Mouse (Mus musculus): ENCODE measurements at regions not wholly inside any gene's neighbourhood (a gene's known extent, or its start where the extent isn't known, plus 50 kb on each side); places are given as distances from the start of the nearest gene placed in this dataset.

DNA sequence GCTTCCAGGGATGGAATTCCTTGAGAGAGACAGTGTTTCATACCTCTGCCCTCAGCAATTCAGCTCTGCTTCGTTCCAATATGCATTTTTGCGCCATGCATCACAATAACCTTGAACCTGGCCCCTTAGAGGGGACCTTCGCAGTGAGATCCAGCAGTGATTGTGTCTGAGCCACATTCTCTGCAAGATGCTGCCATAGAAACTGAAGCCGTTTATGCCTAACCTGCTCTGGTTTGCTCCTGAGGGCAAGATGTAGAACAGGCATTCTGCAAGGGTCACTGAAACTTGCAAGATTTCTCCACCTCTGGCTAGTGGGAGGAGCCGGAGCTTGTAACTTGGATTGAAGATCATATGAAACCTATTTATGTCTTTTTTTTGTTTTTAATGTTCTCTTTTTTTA lies 78.4 kb upstream of the Tsc22d2 start:
- no peaks in the 10 kb centered on the region for H3K27me3 ChIP-seq (ENCODE audit: control insufficient read depth, insufficient read depth, low read length, poor library complexity, severe bottlenecking)
- H3K4me1 ChIP-seq (ENCODE audit: control insufficient read depth, insufficient read depth, low read length), result no peaks in the 10 kb centered on the region
- H3K9ac ChIP-seq (ENCODE audit: low read depth, poor library complexity, severe bottlenecking), result no peak overlapping the region
- no peaks in the 10 kb centered on the region; the same call in 1 of the 2 replicates for H3K9me3 ChIP-seq (replicated peaks; ENCODE audit: control insufficient read depth, insufficient read depth, low read length, poor library complexity, severe bottlenecking)
- no peak overlapping the region for H3K27ac ChIP-seq (ENCODE audit: insufficient read depth, low read length)
- H3K4me3 ChIP-seq (ENCODE audit: low read depth, low read length), result no peak overlapping the region
- H3K36me3 ChIP-seq (ENCODE audit: control insufficient read depth, insufficient read depth, low read length, poor library complexity, severe bottlenecking), result no peaks in the 10 kb centered on the region
- no peak for TF ChIP-seq POLR2A (IDR thresholded peaks at IDR 0.05; ENCODE audit: insufficient read depth, low read length)
- no peak for TF ChIP-seq EP300 (IDR thresholded peaks at IDR 0.05; ENCODE audit: insufficient read depth, low read depth, low read length)
- TF ChIP-seq CTCF (IDR thresholded peaks at IDR 0.05; ENCODE audit: low read depth, low read length), result no peak

- no peaks in the 10 kb centered on the region for H3K36me3 ChIP-seq (ENCODE audit: control insufficient read depth, insufficient read depth, low read length, poor library complexity, severe bottlenecking)
- no peak overlapping the region for H3K27ac ChIP-seq (ENCODE audit: insufficient read depth, low read length)
- H3K4me1 ChIP-seq (ENCODE audit: control insufficient read depth, insufficient read depth, low read length), result no peaks in the 10 kb centered on the region
- H3K27me3 ChIP-seq (ENCODE audit: control insufficient read depth, insufficient read depth, low read length, poor library complexity, severe bottlenecking), result no peaks in the 10 kb centered on the region
- no peak overlapping the region for H3K4me3 ChIP-seq (ENCODE audit: low read depth, low read length)
- no peak for TF ChIP-seq CTCF (IDR thresholded peaks at IDR 0.05; ENCODE audit: low read depth, low read length)
- TF ChIP-seq POLR2A (IDR thresholded peaks at IDR 0.05; ENCODE audit: insufficient read depth, low read length), result no peak
- no peak overlapping the region for H3K9ac ChIP-seq (ENCODE audit: low read depth, poor library complexity, severe bottlenecking)
- H3K9me3 ChIP-seq (replicated peaks; ENCODE audit: control insufficient read depth, insufficient read depth, low read length, poor library complexity, severe bottlenecking), result no peaks in the 10 kb centered on the region; the same call in 1 of the 2 replicates
Observed at GRCm38 (mm10) chr3:58336590-58336989, 77.9 kb upstream of the Tsc22d2 start.

DNA sequence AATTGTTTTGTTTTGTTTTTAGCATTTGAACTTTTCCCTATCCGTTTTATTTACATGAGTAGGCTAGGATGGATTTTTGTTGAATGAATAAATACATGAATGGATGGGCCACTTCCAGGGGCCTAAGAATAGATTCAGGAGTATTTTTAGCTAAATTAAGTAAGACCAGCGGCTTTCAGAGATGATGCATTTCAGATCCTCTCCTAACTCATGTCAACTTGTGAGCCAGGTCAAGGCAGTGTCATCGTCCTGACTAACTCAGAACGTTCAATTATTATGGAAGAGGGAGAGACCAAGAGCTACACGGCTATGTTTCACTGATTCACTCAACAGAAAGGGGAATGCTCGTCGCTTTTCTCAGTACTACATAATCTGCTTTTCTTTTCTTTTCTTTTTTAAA lies 75.5 kb upstream of the Tsc22d2 start:
- TF ChIP-seq POLR2A (IDR thresholded peaks at IDR 0.05; ENCODE audit: insufficient read depth, low read length), result no peak
- TF ChIP-seq CTCF (IDR thresholded peaks at IDR 0.05; ENCODE audit: low read depth, low read length), result no peak
- no peak for TF ChIP-seq EP300 (IDR thresholded peaks at IDR 0.05; ENCODE audit: insufficient read depth, low read depth, low read length)
- Histone ChIP-seq H3K9me3 (replicated peaks; ENCODE audit: control insufficient read depth, insufficient read depth, low read length, poor library complexity, severe bottlenecking) (no peaks in the 10 kb centered on the region), H3K27me3 (ENCODE audit: control insufficient read depth, insufficient read depth, low read length, poor library complexity, severe bottlenecking) (no peaks in the 10 kb centered on the region), H3K4me3 (ENCODE audit: low read depth, low read length) (no peak overlapping the region), H3K4me1 (ENCODE audit: control insufficient read depth, insufficient read depth, low read length) (no peaks in the 10 kb centered on the region), H3K27ac (ENCODE audit: insufficient read depth, low read length) (no peak overlapping the region), H3K36me3 (ENCODE audit: control insufficient read depth, insufficient read depth, low read length, poor library complexity, severe bottlenecking) (no peaks in the 10 kb centered on the region), H3K9ac (ENCODE audit: low read depth, poor library complexity, severe bottlenecking) (no peak overlapping the region)

DNA sequence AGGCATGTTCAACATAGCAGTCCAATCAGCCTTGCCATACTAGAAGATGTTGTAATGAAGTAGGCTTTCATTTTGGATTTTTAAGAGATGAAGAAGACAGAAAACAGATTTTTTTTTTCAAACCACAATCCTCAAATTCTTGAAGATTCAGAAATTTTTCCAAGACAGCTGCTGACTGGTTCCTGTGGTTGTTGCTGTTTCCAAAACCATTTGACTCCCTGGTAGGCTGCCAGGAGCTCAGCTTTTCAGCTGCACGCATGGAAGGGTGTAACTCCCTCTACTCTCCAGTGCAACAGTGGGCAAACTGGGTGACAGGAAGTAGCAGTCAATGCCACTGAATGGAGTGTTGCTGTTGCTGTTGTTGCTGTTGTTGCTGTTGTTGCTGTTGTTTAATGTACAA lies 72.4 kb upstream of the Tsc22d2 start:
- H3K9me3 ChIP-seq (replicated peaks; ENCODE audit: control insufficient read depth, insufficient read depth, low read length, poor library complexity, severe bottlenecking), result no peaks in the 10 kb centered on the region
- no peaks in the 10 kb centered on the region for H3K4me1 ChIP-seq (ENCODE audit: control insufficient read depth, insufficient read depth, low read length)
- no peak for TF ChIP-seq EP300 (IDR thresholded peaks at IDR 0.05; ENCODE audit: insufficient read depth, low read depth, low read length)
- TF ChIP-seq CTCF (IDR thresholded peaks at IDR 0.05; ENCODE audit: low read depth, low read length), result no peak
- no peak for TF ChIP-seq POLR2A (IDR thresholded peaks at IDR 0.05; ENCODE audit: insufficient read depth, low read length)
- no peak overlapping the region for H3K27ac ChIP-seq (ENCODE audit: insufficient read depth, low read length)
- H3K27me3 ChIP-seq (ENCODE audit: control insufficient read depth, insufficient read depth, low read length, poor library complexity, severe bottlenecking), result no peaks in the 10 kb centered on the region
- no peak overlapping the region for H3K4me3 ChIP-seq (ENCODE audit: low read depth, low read length)
- no peak overlapping the region for H3K9ac ChIP-seq (ENCODE audit: low read depth, poor library complexity, severe bottlenecking)
- H3K36me3 ChIP-seq (ENCODE audit: control insufficient read depth, insufficient read depth, low read length, poor library complexity, severe bottlenecking), result no peaks in the 10 kb centered on the region

GRCm38 (mm10) chr3:58362563-58362962 lies 52.0 kb upstream of the Tsc22d2 start:
- no peak overlapping the region for H3K4me3 ChIP-seq (ENCODE audit: low read depth, low read length)
- TF ChIP-seq EP300 (IDR thresholded peaks at IDR 0.05; ENCODE audit: insufficient read depth, low read depth, low read length) (no peak), CTCF (IDR thresholded peaks at IDR 0.05; ENCODE audit: low read depth, low read length) (no peak), POLR2A (IDR thresholded peaks at IDR 0.05; ENCODE audit: insufficient read depth, low read length) (no peak)
- no peak overlapping the region for H3K27ac ChIP-seq (ENCODE audit: insufficient read depth, low read length)
- no peaks in the 10 kb centered on the region for H3K9me3 ChIP-seq (replicated peaks; ENCODE audit: control insufficient read depth, insufficient read depth, low read length, poor library complexity, severe bottlenecking)
- H3K36me3 ChIP-seq (ENCODE audit: control insufficient read depth, insufficient read depth, low read length, poor library complexity, severe bottlenecking), result no peaks in the 10 kb centered on the region
- H3K4me1 ChIP-seq (ENCODE audit: control insufficient read depth, insufficient read depth, low read length), result no peaks in the 10 kb centered on the region
- H3K9ac ChIP-seq (ENCODE audit: low read depth, poor library complexity, severe bottlenecking), result no peak overlapping the region
- H3K27me3 ChIP-seq (ENCODE audit: control insufficient read depth, insufficient read depth, low read length, poor library complexity, severe bottlenecking), result no peaks in the 10 kb centered on the region

DNA sequence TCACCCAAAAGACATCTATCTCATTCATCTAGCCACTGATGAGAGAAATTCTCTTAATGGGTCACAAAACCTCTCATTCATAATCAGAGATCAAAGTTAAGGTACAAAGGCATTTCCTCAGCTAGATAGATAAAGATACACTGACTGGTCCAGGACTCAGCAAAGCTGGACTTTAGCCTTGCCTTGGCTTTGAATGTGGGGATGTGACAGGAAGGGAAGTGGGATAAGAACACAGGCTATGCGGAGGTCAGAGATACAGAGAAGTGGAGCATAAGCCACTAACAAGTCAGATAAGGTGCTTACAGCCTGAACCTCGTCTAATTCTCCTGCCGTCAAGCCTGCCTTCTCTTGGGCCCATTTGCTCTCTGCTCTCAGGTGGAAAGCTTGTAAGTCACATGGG lies 50.0 kb upstream of the Tsc22d2 start:
- no peak for TF ChIP-seq EP300 (IDR thresholded peaks at IDR 0.05; ENCODE audit: insufficient read depth, low read depth, low read length)
- no peak for TF ChIP-seq POLR2A (IDR thresholded peaks at IDR 0.05; ENCODE audit: insufficient read depth, low read length)
- TF ChIP-seq CTCF (IDR thresholded peaks at IDR 0.05; ENCODE audit: low read depth, low read length), result no peak
- Histone ChIP-seq H3K27me3 (ENCODE audit: control insufficient read depth, insufficient read depth, low read length, poor library complexity, severe bottlenecking) (no peaks in the 10 kb centered on the region), H3K36me3 (ENCODE audit: control insufficient read depth, insufficient read depth, low read length, poor library complexity, severe bottlenecking) (no peaks in the 10 kb centered on the region), H3K4me3 (ENCODE audit: low read depth, low read length) (no peak overlapping the region), H3K27ac (ENCODE audit: insufficient read depth, low read length) (no peak overlapping the region), H3K9ac (ENCODE audit: low read depth, poor library complexity, severe bottlenecking) (no peak overlapping the region), H3K9me3 (replicated peaks; ENCODE audit: control insufficient read depth, insufficient read depth, low read length, poor library complexity, severe bottlenecking) (no peaks in the 10 kb centered on the region), H3K4me1 (ENCODE audit: control insufficient read depth, insufficient read depth, low read length) (no peaks in the 10 kb centered on the region)

Measured in ES-Bruce4 (cell line).